Mouse (Mus musculus) Muller cell, postnatal 12 days (primary cell): ENCODE results near the gene 1700037H04Rik.

Source experiments
- DNase-seq: peaks from one replicate; pipeline ENCODE4 v3.0.0-alpha.2; 2015; ENCODE audit errors: inconsistent ontology term

1700037H04Rik gene

GRCm38 (mm10) chr2:131146193-131147042, 13.5 kb downstream of the 1700037H04Rik start:
- DNase-seq: no peak

DNA sequence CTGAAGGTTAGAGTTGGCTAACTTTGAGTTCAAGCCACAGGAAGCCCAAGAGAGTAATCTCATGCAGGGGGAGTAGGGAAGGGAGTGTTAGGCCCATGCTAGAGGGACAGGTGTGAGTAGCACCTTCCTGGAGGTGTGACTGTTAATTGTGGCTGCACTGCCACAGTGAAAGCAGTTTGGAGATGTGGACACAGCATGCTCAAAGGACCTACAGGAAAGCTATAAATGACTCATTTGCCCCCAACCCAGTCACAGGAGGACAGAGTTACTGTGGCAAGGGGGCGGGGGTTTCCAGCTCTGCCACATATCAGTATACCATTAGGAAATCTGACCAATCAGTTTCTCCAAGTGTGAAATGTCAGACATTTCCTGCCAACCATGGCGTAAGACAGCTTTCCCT, 14.3 kb downstream of the 1700037H04Rik start:
- DNase-seq: no peak

GRCm38 (mm10) chr2:131145121-131145520, 14.8 kb downstream of the 1700037H04Rik start:
- no peak for DNase-seq

DNA sequence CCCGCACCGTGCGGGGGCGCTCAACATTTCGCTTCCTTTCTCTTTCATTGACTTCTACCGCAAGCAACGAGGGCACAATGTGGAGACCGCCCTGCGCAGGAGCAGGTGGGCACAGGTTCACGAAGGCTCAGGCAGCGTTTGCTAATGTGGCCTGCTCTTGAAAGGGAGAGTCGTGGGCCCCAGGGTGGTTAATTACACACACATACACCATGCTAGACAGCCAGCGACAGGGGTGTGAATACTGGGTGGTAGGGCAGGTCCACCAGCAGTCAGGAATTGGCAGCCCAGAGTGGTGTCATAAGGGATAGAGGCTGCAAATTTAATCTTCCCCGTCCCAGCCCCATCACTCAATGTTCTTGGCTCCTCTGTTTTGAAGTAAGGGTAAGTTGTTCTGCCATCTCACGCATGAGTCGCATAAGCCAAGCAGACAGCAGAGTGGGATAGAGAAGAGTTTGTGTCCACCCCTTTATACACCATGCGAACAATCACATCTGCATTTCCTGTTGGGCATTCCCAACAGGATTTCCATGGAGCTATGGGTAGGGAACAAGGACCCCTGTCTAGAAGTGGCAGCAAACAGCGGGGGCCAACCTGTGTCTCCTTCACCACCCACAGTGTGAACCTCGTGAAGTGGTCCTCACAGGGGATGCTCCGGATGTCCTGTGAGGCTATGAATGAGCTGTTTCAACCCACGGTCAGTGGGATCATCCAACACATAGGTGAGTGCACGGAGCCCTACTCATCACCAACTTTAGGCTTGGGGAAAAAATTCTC, 16.7 kb downstream of the 1700037H04Rik start:
- DNase-seq: no peak

DNA sequence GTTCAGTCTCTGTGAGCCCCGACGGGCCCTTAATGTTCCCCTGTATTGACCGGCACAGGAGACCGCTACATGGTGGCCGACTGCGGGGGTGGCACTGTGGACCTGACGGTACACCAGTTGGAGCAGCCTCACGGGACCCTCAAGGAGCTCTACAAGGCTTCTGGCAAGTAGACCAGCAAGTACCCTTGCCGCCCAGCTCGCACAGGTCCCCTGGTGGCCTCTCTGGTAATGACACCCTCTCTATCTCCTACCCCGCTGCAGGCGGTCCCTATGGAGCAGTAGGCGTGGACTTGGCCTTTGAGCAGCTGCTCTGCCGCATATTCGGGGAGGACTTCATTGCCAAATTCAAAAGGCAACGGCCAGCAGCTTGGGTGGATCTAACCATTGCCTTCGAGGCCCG, 17.3 kb downstream of the 1700037H04Rik start:
- DNase-seq: no peak

DNA sequence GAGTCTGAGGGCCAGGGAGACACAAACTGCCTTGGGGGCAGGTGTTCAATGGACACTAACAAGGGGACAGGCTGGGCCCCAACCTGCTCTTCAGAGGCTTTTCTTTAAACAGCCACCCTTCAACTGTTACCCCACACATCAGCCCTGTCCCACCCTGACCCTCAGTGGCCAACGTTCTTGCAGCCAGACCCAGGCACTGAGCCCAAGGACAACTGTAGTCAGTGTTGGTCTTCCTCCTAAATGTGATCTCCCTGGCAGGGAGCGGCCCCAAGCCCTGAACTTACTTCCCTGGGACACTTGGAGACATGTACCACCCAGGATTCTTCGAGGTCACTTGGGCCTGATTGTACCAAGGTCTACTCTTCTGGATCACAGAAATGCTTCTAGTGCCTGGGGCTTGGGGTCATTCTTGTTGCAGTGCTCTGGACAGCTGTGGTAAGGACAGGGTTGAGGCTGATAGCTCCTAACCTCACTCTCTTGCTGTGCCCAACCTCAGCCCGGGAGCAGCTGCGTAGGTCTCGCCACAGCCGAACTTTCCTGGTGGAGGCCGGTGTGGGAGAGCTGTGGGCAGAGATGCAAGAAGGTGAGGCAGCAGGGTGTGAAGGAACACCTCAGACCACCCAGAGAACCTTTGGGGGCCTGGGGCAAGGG, 18.4 kb downstream of the 1700037H04Rik start:
- no peak for DNase-seq

GRCm38 (mm10) chr2:131140533-131140905, 19.4 kb downstream of the 1700037H04Rik start:
- DNase-seq: no peak

- no peak for DNase-seq
Measured at GRCm38 (mm10) chr2:131139886-131140532, 19.9 kb downstream of the 1700037H04Rik start.

- DNase-seq: no peak
Measured at GRCm38 (mm10) chr2:131139287-131139686, 20.6 kb downstream of the 1700037H04Rik start.

DNA sequence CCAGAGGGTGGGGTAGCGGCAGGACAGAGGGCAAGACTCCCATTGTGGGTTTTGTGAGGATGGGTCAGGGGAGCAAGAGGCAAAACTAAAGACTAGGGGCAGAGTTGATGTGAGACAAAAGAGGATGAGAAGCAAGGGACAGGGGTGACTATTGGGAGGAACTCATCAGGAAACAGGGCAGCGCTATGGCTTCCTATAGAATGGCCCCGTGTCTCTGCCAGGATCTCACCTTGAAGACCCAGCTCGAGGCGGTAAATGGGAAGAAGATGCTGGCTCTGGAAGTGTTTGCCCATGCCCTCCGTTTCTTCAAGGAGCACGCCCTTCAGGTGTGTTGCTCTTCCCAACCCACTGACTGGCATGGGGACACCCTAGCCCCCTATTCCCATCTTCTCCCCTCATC, 21.1 kb downstream of the 1700037H04Rik start:
- DNase-seq: no peak

DNA sequence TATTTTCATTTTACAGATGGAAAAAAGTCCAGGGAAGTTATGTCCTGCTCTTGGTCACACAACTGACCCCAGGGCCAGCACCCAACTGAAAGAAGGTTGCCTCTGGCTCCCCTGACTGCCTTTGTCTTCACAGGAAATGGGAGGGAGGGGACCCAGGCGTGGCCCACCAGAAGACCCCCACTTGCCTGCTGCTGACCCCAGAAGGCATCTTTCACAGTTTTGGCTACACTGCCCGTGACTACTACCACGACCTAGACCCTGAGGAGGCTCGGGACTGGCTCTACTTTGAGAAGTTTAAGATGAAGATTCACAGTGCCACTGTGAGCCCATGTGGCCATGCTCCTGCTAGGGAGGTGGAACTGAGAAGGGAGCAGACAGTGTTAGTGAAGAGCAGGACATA, 21.6 kb downstream of the 1700037H04Rik start:
- DNase-seq: no peak

- no peak for DNase-seq
Measured at GRCm38 (mm10) chr2:131135521-131136139, 24.3 kb downstream of the 1700037H04Rik start.

DNA sequence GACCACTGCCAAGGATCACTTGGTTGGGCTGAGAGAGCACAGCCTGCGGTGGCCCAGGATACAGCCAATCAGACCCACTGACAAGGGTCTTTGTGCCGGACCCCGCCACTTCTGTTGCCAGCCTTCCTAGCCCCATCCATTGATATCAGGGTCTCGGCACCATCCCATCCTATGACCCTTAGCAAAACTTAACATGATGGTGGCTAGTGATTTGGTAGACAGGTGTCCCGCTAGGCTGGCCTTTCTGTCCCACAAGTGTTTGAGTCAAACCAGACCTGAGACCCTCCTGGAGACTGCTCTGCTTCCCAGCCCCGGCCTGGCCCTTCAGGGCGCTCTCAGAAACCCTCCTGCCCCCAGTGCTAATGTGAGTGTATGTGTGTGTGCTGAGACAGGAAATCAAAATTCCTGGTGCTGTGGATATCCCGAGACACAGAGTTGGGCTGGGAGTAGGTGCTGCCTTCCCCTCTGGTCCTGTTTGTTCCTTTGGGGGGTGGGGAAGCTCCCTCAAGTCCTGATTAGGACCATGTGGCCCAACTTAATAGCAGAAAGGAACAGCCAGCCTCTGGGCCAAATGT, 25.0 kb downstream of the 1700037H04Rik start:
- no peak for DNase-seq

GRCm38 (mm10) chr2:131134381-131134780, 25.5 kb downstream of the 1700037H04Rik start:
- DNase-seq: no peak

DNA sequence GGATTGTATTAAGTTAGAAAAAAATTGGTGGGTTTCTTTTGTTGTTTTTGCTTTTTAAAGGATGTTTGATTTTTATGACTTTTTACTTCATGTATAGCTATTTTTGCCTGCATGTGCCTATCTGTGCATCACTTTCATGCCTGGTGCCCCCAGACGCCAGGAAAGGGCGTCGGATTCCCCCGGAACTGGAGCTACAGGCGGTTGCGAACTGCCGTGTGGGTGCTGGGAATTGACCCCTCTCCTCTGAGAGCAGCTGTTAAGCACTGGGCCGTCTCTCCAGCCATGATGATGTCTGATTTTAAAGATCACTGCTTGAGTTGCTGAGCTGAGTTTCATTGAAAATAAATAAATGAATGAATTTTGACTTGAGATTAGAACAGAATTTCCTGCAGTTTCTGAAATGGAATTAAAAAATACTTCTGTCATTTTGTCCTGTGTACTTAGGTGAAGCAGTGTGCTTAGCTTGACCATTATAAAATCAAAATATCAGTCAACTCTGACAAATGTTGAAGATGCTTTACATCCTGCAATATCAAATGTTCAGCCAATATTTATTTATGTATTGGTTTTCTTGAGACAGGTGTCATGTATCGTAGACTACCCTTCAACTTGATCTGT, 26.8 kb downstream of the 1700037H04Rik start, which contains the start of gene Gm11037:
Gene Gm11037 (plus strand): TSS at position 568 of the 618 bp plus-strand sequence.
- no peak for DNase-seq

- no peak for DNase-seq
Measured at GRCm38 (mm10) chr2:131132111-131132888, 27.6 kb downstream of the 1700037H04Rik start.

- DNase-seq: no peak
Measured at GRCm38 (mm10) chr2:131130849-131131248, 29.0 kb downstream of the 1700037H04Rik start.

DNA sequence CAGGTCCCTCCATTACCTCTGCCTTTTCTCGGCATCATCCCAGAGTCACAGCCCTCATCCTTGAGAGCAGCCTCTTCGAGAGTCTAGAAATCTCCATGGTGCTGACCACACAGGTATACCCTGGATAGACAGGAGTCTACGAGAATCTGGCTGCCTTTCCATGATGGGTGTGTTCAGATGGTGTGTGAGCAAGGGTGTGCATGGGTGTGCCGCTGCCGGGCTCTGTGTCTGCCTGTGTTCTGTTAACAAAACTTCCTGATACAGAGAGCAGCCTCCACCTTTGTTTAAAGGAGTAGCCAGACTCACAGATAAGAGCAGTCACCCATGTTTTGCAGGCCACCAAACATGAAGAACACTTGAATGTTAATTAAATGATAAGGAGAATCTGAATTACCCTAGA, 30.0 kb downstream of the 1700037H04Rik start:
- DNase-seq: no peak

- no peak for DNase-seq
Measured at GRCm38 (mm10) chr2:131128636-131129157, 31.2 kb downstream of the 1700037H04Rik start.
